Mouse (Mus musculus): Measurements from ENCODE around the gene Adi1. TPM values are rescaled to one million over a fixed set of nuclear protein-coding genes. Genes with fewer than 3 reads are reported as not detected.

Adi1 gene
- polyA plus RNA-seq, 1 experiment, result 36.7 TPM

- TF ChIP-seq GATA1 (IDR thresholded peaks at IDR 0.05; ENCODE audit: low read length), result no peak
These were observed 35.6 kb downstream of the Adi1 start for GRCm38 (mm10) chr12:28710566-28711185.

- TF ChIP-seq GATA1 (IDR thresholded peaks at IDR 0.05; ENCODE audit: low read length), result no peak
These were observed 40.0 kb downstream of the Adi1 start for GRCm38 (mm10) chr12:28714822-28715632.

GRCm38 (mm10) chr12:28717066-28717465 lies 42.0 kb downstream of the Adi1 start:
- no peak for TF ChIP-seq GATA1 (IDR thresholded peaks at IDR 0.05; ENCODE audit: low read length)

- no peak for TF ChIP-seq GATA1 (IDR thresholded peaks at IDR 0.05; ENCODE audit: low read length)
These were observed 43.1 kb downstream of the Adi1 start for GRCm38 (mm10) chr12:28718106-28718505.

GRCm38 (mm10) chr12:28724366-28724765 lies 49.3 kb downstream of the Adi1 start:
- TF ChIP-seq GATA1 (IDR thresholded peaks at IDR 0.05; ENCODE audit: low read length), result no peak

- no peak for TF ChIP-seq GATA1 (IDR thresholded peaks at IDR 0.05; ENCODE audit: low read length)
These were observed 51.2 kb downstream of the Adi1 start for GRCm38 (mm10) chr12:28726204-28726603.

GRCm38 (mm10) chr12:28727061-28727460 lies 52.0 kb downstream of the Adi1 start:
- TF ChIP-seq GATA1 (IDR thresholded peaks at IDR 0.05; ENCODE audit: low read length), result no peak

Other genes starting within 250 kb of the Adi1 start
- not detected in 2 replicates for gene Dcdc2c, start 122.8 kb upstream of the Adi1 start, polyA plus RNA-seq (2012)
- gene Allc, start 92.7 kb upstream of the Adi1 start, polyA plus RNA-seq (2012), result 0.11 and 0.12 TPM in 2 replicates
- 2.4 TPM in 2 replicates for gene Colec11, start 51.9 kb upstream of the Adi1 start, polyA plus RNA-seq (2012)
- 309 and 363 TPM in 2 replicates for gene Rps7, start 39.3 kb upstream of the Adi1 start, polyA plus RNA-seq (2012)
- gene Rnaseh1, start 25.6 kb upstream of the Adi1 start, polyA plus RNA-seq (2012), result 23.3 and 23.9 TPM in 2 replicates
- 10.9 and 20.8 TPM in 2 replicates for gene Trappc12, start 75.2 kb downstream of the Adi1 start, polyA plus RNA-seq (2012)
- 30.0 and 31.4 TPM in 2 replicates for gene Eipr1, start 76.6 kb downstream of the Adi1 start, polyA plus RNA-seq (2012)